Mouse (Mus musculus) ES-Bruce4 (cell line): ENCODE results near the gene Ptcd1. TPM values are rescaled to one million over a fixed set of nuclear protein-coding genes. Genes with fewer than 3 reads are reported as not detected.
"Not testable (repeated sequence)": the region's sequence is repeated elsewhere in the genome, so short reads cannot be mapped to it uniquely, and the experiment has no call there.

ENCODE experiments used
- H3K27ac ChIP-seq: 2 replicates; pipeline ENCODE4 v1.5.1; 2012; ENCODE audit warnings: low read length, inconsistent platforms; ENCODE audit not compliant: insufficient read depth
- H3K27me3 ChIP-seq: 2 replicates; pipeline ENCODE4 v1.6.1; 2012; ENCODE audit warnings: mild to moderate bottlenecking, low read length, inconsistent platforms; ENCODE audit not compliant: control insufficient read depth, poor library complexity, insufficient read depth, severe bottlenecking
- H3K36me3 ChIP-seq: 2 replicates; pipeline ENCODE4 v1.6.1; 2012; ENCODE audit warnings: inconsistent platforms, mild to moderate bottlenecking, low read length, moderate library complexity; ENCODE audit not compliant: control insufficient read depth, poor library complexity, insufficient read depth, severe bottlenecking
- H3K4me1 ChIP-seq: one replicate; pipeline ENCODE4 v1.8.1; 2011; ENCODE audit warnings: low read length; ENCODE audit not compliant: control insufficient read depth, insufficient read depth
- H3K4me3 ChIP-seq: 2 replicates; pipeline ENCODE4 v1.5.1; 2011; ENCODE audit warnings: low read depth, mild to moderate bottlenecking, low read length
- H3K9ac ChIP-seq: 2 replicates; pipeline ENCODE4 v1.6.1; 2012; ENCODE audit warnings: low read depth, mild to moderate bottlenecking, inconsistent platforms; ENCODE audit not compliant: poor library complexity, severe bottlenecking
- H3K9me3 ChIP-seq: replicated peaks from 2 replicates; pipeline ENCODE4 v1.6.1; 2012; ENCODE audit warnings: mild to moderate bottlenecking, low read length, inconsistent platforms; ENCODE audit not compliant: control insufficient read depth, poor library complexity, insufficient read depth, severe bottlenecking
- CTCF ChIP-seq: IDR thresholded peaks from one replicate; pipeline ENCODE4 v1.8.1; 2011; ENCODE audit warnings: low read depth, low read length
- EP300 ChIP-seq: IDR thresholded peaks from 2 replicates; pipeline ENCODE4 v1.6.1; 2011; ENCODE audit warnings: low read depth, low read length; ENCODE audit not compliant: insufficient read depth
- POLR2A ChIP-seq: IDR thresholded peaks from one replicate; pipeline ENCODE4 v1.8.1; 2011; ENCODE audit warnings: low read length; ENCODE audit not compliant: insufficient read depth
- polyA plus RNA-seq: library from polyadenylated mRNA; stranded (reverse); fragments of >200 nt; gene quantifications from 2 replicates; pipeline ENCODE4 v1.2.4, GENCODE M21; 2011; ENCODE audit warnings: low read depth; ENCODE audit not compliant: missing spikeins, insufficient read depth, insufficient read length

Gene Ptcd1
- polyA plus RNA-seq, 1 experiment, result 14.1 TPM

DNA sequence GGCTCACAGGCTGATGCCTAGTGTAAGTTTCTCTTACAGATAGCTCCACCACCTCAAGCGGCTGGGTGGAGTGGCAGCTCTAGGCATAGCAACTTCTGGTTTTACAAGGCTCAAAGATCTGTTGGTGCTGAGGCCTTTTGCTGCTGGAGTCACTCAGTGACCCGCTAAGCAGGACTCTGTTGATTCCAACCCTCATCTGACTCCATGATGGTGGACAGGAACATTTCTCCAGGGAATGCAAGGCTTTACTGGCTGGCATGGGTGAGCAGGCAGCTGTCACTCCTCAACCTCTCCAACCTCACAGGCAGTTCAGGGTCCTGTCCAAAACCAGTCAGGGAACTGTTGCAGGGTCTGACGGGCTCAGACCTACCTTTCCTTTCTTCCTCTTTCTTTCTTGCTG lies 35.9 kb downstream of the Ptcd1 start:
- H3K9ac ChIP-seq, result no peak overlapping the region
- peaks cover 74% of the 10 kb centered on the region for H3K36me3 ChIP-seq

DNA sequence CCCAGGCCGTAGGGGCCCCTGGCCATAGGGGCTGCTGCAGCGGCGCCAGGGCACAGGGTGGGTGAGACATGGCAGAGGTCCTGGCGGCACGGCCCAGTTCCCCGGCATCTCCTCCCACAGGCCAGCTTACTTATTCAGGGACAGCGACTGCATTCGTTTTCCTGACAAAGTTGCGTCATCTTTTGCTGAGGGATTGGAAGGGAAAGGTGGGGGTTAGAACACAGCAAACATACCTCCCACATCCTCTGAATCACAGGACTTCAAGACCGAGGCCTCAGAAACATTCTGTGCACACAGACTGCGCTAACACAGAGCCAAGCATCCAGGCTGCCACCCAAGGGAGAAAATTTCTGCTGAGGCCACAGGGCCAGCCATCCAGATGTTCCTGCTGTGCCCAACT lies 36.7 kb downstream of the Ptcd1 start:
- Histone ChIP-seq H3K9me3 (no peaks in the 10 kb centered on the region), H3K36me3 (peaks cover 72% of the 10 kb centered on the region)

More for the DNA sequence above, 35.9 kb downstream of the Ptcd1 start:
- no peak for TF ChIP-seq CTCF
- no peak for TF ChIP-seq POLR2A
- TF ChIP-seq EP300, result no peak
- no peaks in the 10 kb centered on the region for H3K9me3 ChIP-seq
- H3K4me1 ChIP-seq, result no peaks in the 10 kb centered on the region
- H3K4me3 ChIP-seq, result no peak overlapping the region
- H3K27ac ChIP-seq, result no peak overlapping the region
- H3K27me3 ChIP-seq, result no peaks in the 10 kb centered on the region

DNA sequence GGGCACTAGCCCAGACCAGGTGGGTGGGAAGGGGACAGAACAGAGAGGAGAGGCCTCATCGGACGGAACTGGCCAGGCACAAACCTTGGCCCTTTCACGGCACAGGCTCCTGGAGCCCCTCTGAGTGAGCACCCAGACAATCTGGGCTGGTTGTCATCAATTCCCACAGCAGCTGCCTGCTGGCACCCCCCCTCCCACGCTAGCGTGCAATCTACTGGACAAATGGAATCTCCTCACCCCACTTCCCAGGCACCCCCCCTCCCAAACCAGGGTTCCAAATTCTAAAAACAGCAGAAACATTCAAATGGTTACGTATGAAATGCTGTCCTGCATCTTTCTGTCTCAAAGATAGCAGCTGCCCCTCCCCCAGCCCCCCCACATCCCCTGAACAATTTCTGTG lies 37.1 kb downstream of the Ptcd1 start:
- not testable (repeated sequence) for H3K9ac ChIP-seq, H3K27me3 ChIP-seq, H3K9me3 ChIP-seq, H3K4me1 ChIP-seq, H3K4me3 ChIP-seq, H3K27ac ChIP-seq
- peaks cover 72% of the 10 kb centered on the region for H3K36me3 ChIP-seq

More for the DNA sequence above, 36.7 kb downstream of the Ptcd1 start:
- Histone ChIP-seq H3K4me1 (no peaks in the 10 kb centered on the region), H3K4me3 (no peak overlapping the region), H3K9ac (no peak overlapping the region), H3K27ac (no peak overlapping the region), H3K27me3 (no peaks in the 10 kb centered on the region)
- TF ChIP-seq CTCF (no peak), EP300 (no peak), POLR2A (no peak)

DNA sequence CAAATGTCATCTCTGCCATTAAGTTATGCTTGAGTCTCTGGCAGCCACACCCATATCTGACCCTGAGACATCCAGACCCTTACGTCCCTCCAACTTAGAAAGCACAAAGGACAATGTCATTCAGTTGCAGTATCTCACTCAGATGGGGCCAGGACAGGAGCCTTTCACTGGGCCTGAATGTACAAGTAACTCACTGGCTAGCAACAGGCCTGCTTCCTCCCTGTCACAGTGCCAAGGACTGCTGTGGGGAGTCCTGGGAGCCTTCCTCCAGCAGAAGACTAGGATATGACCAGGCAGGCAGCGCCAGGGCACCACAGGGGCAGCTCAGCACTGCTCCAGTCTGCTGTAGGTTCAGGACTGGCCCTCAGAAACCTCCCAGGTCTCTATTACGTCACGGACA lies 37.8 kb downstream of the Ptcd1 start:
- Histone ChIP-seq H3K9me3 (no peaks in the 10 kb centered on the region), H3K4me3 (no peak overlapping the region), H3K4me1 (no peaks in the 10 kb centered on the region), H3K27me3 (no peaks in the 10 kb centered on the region), H3K36me3 (peaks cover 67% of the 10 kb centered on the region), H3K9ac (no peak overlapping the region), H3K27ac (no peak overlapping the region)
- no peak for TF ChIP-seq CTCF
- no peak for TF ChIP-seq EP300
- no peak for TF ChIP-seq POLR2A

DNA sequence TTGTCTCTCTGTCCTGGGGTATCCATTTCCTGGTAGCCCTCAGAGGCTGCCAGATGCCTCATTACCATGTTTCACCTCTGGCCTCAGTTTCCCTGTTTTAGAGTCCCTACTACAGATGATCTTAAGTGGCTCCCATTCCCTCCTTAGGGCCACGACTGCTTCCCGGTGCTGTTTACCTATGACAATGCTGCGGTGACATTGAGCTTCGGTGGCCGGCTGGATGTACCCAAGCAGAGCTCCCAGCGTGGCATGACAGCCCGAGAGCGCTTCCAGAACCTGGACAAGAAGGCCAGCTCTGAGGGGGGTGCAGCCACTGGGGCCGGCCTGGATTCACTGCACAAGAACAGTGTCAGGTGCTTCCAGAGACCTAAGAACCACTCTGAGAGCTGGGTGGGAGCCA lies 40.3 kb downstream of the Ptcd1 start:
- no peak overlapping the region for H3K27ac ChIP-seq
- TF ChIP-seq EP300, result no peak
- TF ChIP-seq CTCF, result no peak
- TF ChIP-seq POLR2A, result no peak
- no peaks in the 10 kb centered on the region for H3K9me3 ChIP-seq
- H3K4me1 ChIP-seq, result no peaks in the 10 kb centered on the region
- no peak overlapping the region for H3K4me3 ChIP-seq
- H3K9ac ChIP-seq, result no peak overlapping the region
- peaks cover 49% of the 10 kb centered on the region for H3K36me3 ChIP-seq
- H3K27me3 ChIP-seq, result no peaks in the 10 kb centered on the region

DNA sequence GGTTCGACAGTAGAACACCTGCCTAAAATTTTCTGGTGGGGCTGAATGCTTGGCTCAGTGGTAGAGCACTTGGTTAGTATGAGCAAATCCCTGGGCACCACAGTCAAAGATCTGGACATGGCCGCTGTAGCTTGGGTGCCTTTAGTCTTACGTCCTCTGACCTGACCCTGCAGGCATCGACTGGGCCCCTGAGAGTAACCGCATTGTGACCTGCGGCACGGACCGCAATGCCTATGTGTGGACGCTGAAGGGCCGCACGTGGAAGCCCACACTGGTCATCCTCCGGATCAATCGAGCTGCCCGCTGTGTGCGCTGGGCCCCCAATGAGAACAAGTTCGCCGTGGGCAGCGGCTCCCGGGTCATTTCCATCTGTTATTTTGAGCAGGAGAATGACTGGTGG lies 43.5 kb downstream of the Ptcd1 start:
- Histone ChIP-seq H3K9ac (no peak overlapping the region), H3K36me3 (peaks cover 22% of the 10 kb centered on the region), H3K4me1 (no peaks in the 10 kb centered on the region), H3K4me3 (no peak overlapping the region), H3K9me3 (no peaks in the 10 kb centered on the region), H3K27me3 (no peaks in the 10 kb centered on the region), H3K27ac (no peak overlapping the region)
- TF ChIP-seq EP300 (no peak), CTCF (no peak), POLR2A (no peak)

DNA sequence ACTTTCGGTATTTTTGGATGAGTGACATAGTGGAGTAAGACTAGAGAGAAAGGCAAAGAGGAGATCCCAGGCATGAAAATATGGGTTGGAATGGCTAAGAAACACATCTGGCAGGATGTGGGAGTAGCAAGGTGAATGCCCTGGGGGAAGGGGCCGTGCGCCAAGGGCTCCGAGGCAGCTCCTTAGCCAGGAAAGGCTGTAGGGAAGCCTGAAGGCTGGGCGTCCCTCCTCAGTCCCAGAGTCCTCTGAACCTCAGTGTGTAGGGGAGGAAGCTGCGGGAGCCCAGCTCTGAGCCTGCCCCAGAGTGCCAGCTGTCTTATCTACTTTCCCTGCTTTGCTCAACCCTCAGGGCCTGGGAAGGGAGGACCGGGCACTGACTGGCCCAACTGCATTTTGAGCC lies 46.0 kb downstream of the Ptcd1 start:
- Histone ChIP-seq H3K27ac (no peak overlapping the region), H3K9me3 (no peaks in the 10 kb centered on the region), H3K4me3 (no peak overlapping the region), H3K9ac (no peak overlapping the region), H3K36me3 (peaks cover 6% of the 10 kb centered on the region; the same call in 1 of the 2 replicates), H3K4me1 (no peaks in the 10 kb centered on the region), H3K27me3 (no peaks in the 10 kb centered on the region)
- TF ChIP-seq CTCF (no peak), POLR2A (no peak), EP300 (no peak)
